Mouse (Mus musculus): ENCODE measurements around the gene 4930432M17Rik.

GRCm38 (mm10) chr3:121699401-121699800 is 28.8 kb downstream of the 4930432M17Rik start:
- TF ChIP-seq CTCF (IDR thresholded peaks at IDR 0.05) = no peak
- no peak for TF ChIP-seq POLR2A (IDR thresholded peaks at IDR 0.05; ENCODE audit: insufficient read depth, low read depth, low read length)
- TF ChIP-seq EP300 (IDR thresholded peaks at IDR 0.05; ENCODE audit: insufficient read depth, low read depth, low read length) = no peak
